ENCODE assay signal across 26 mouse cellular contexts in the genomic region with DNA sequence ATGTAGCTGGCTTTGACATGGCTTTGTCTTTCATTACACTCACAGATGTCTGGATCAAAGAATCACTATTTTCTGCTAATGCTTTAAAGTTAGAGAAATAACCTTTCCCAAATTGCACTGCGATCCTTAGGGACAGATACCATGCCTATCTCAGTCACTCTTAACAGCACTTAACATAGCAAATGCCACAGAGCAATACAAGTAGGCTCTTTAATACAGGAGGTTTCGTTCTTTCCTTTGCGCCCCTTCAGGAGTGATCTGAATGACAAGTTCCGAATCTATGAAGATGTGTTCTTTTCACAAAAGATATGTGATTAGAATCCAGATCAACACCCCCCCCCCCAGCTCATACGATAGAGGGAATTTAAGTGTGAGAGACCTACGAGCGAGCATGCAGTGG. TPM values are rescaled to one million over a fixed set of nuclear protein-coding genes. Genes with fewer than 3 reads are reported as not detected.
DNase-seq lines count a peak whose midpoint lies in the region; ATAC-seq and TF ChIP-seq lines count a peak whose summit lies in the region.
"Had no signal": no experiment of that assay in that cellular context is flagged by ENCODE, and none has a peak within 500 bp of the region (broad histone marks: within the 10 kb centered on the region; RNA-seq: fewer than 3 reads in every experiment).

No protein-coding gene starts in this region.

- TF ChIP-seq EP300 in heart, adult 2 months (IDR thresholded peaks at IDR 0.05; ENCODE audit: insufficient read depth, low read depth, low read length) = no peak

- intact Hi-C loops in heart, adult 2 months (cut with DNase I) = no loop called here

- no peaks in the 10 kb centered on the region for H3K79me2 ChIP-seq in heart, adult 2 months (replicated peaks; ENCODE audit: control insufficient read depth, insufficient read depth, low read length)

- H3K9me3 ChIP-seq in forebrain, postnatal 0 days (ENCODE audit: low read length) = no peaks in the 10 kb centered on the region
- H3K9me3 ChIP-seq in forebrain, embryonic 12.5 days = no peaks in the 10 kb centered on the region
- H3K9me3 ChIP-seq in heart, embryonic 14.5 days (ENCODE audit: control insufficient read depth, low read length) = no peaks in the 10 kb centered on the region
- no peaks in the 10 kb centered on the region for H3K9me3 ChIP-seq in hindbrain, postnatal 0 days (ENCODE audit: low read length)
- no peaks in the 10 kb centered on the region for H3K9me3 ChIP-seq in hindbrain, embryonic 13.5 days
- H3K9me3 ChIP-seq in kidney, embryonic 15.5 days (replicated peaks) = no peaks in the 10 kb centered on the region
- H3K9me3 ChIP-seq: embryonic facial prominence, embryonic 10.5 days; hindbrain, embryonic 15.5 days; intestine, embryonic 15.5 days had no signal

- no peak overlapping the region for H3K4me3 ChIP-seq in forebrain, postnatal 0 days (ENCODE audit: low read depth, low read length)
- no peak overlapping the region for H3K4me3 ChIP-seq in forebrain, embryonic 12.5 days (replicated peaks)
- H3K4me3 ChIP-seq in heart, embryonic 14.5 days (ENCODE audit: control insufficient read depth in 1 of 2, insufficient read depth in 1 of 2, low read depth in 1 of 2, low read length in 2 of 2) = no peak overlapping the region
- no peak overlapping the region for H3K4me3 ChIP-seq in heart, adult 2 months
- no peak overlapping the region for H3K4me3 ChIP-seq in hindbrain, postnatal 0 days (ENCODE audit: low read length)
- H3K4me3 ChIP-seq in hindbrain, embryonic 13.5 days = no peak overlapping the region
- no peak overlapping the region for H3K4me3 ChIP-seq in kidney, embryonic 15.5 days (replicated peaks)
- H3K4me3 ChIP-seq: embryonic facial prominence, embryonic 10.5 days; embryonic facial prominence, embryonic 13.5 days; erythroblast, embryonic 14.5 days; hindbrain, embryonic 15.5 days; intestine, embryonic 15.5 days had no signal

- peak; percentile 66; the same call in 1 of the 2 replicates for ATAC-seq in forebrain, postnatal 0 days
- no peak for ATAC-seq in forebrain, embryonic 12.5 days (ENCODE audit: low FRiP score)
- ATAC-seq in heart, embryonic 14.5 days (ENCODE audit: insufficient number of reproducible peaks, insufficient read depth, low FRiP score, low read depth) = no peak
- ATAC-seq in hindbrain, postnatal 0 days = peak; percentile 54; the same call in 1 of the 2 replicates
- no peak for ATAC-seq in hindbrain, embryonic 13.5 days (ENCODE audit: low FRiP score)
- ATAC-seq in kidney, embryonic 15.5 days (replicated peaks; ENCODE audit: low FRiP score) = no peak
- ATAC-seq: CD4-positive, CD25-positive, alpha-beta regulatory T cell, adult 4 months; intestine, embryonic 15.5 days had no signal

- DNase-seq in forebrain, postnatal 0 days = no peak
- DNase-seq in heart, adult 2 months = no peak
- DNase-seq in hindbrain, postnatal 0 days (ENCODE audit: low spot score) = peak; percentile 17
- DNase-seq: adrenal gland, adult 2 months; adrenal gland, postnatal 14 days; cerebellum, adult 11-12 months; cerebellum, adult 8-10 months; cerebellum, postnatal 10 days; cerebellum, postnatal 36 days; embryo, embryonic 11 days; gastrocnemius, postnatal 25 days; heart, adult 18-20 months; heart, postnatal 4 days; kidney, adult 11 months; kidney, adult 8-10 months had no signal

- no peak for TF ChIP-seq CTCF in forebrain, postnatal 0 days (IDR thresholded peaks at IDR 0.05; ENCODE audit: low read depth)
- TF ChIP-seq CTCF in heart, adult 2 months (IDR thresholded peaks at IDR 0.05) = no peak
- no peak for TF ChIP-seq CTCF in hindbrain, postnatal 0 days (IDR thresholded peaks at IDR 0.05; ENCODE audit: low read depth)

- no peaks in the 10 kb centered on the region for H3K27me3 ChIP-seq in forebrain, postnatal 0 days (ENCODE audit: insufficient read depth, low read length)
- H3K27me3 ChIP-seq in forebrain, embryonic 12.5 days = no peaks in the 10 kb centered on the region
- H3K27me3 ChIP-seq in heart, embryonic 14.5 days (ENCODE audit: control insufficient read depth, insufficient read depth, low read length) = no peaks in the 10 kb centered on the region
- no peaks in the 10 kb centered on the region for H3K27me3 ChIP-seq in heart, adult 2 months (ENCODE audit: control insufficient read depth, insufficient read depth, low read length)
- H3K27me3 ChIP-seq in hindbrain, postnatal 0 days (ENCODE audit: insufficient read depth, low read length) = no peaks in the 10 kb centered on the region
- no peaks in the 10 kb centered on the region for H3K27me3 ChIP-seq in hindbrain, embryonic 13.5 days
- H3K27me3 ChIP-seq in kidney, embryonic 15.5 days = no peaks in the 10 kb centered on the region
- H3K27me3 ChIP-seq: embryonic facial prominence, embryonic 13.5 days; hindbrain, embryonic 15.5 days; intestine, embryonic 15.5 days had no signal

- no peaks in the 10 kb centered on the region for H3K4me1 ChIP-seq in forebrain, postnatal 0 days (ENCODE audit: insufficient read depth)
- H3K4me1 ChIP-seq in forebrain, embryonic 12.5 days = peaks cover 15% of the 10 kb centered on the region
- peaks cover 0 to 5% of the 10 kb centered on the region in 2 experiments; a peak in 2 of 4 replicates for H3K4me1 ChIP-seq in heart, embryonic 14.5 days (ENCODE audit: control insufficient read depth in 2 of 2, insufficient read depth in 2 of 2, low read length in 2 of 2)
- H3K4me1 ChIP-seq in heart, adult 2 months (ENCODE audit: control insufficient read depth, insufficient read depth, low read length) = no peaks in the 10 kb centered on the region
- 0 out of 2 replicates have a peak, but pooled peaks cover 3% of the 10 kb centered on the region for H3K4me1 ChIP-seq in hindbrain, postnatal 0 days (ENCODE audit: insufficient read depth, low read length)
- H3K4me1 ChIP-seq in hindbrain, embryonic 13.5 days (replicated peaks) = peaks cover 14% of the 10 kb centered on the region; the same call in 1 of the 2 replicates
- no peaks in the 10 kb centered on the region for H3K4me1 ChIP-seq in kidney, embryonic 15.5 days
- H3K4me1 ChIP-seq: embryonic facial prominence, embryonic 13.5 days; intestine, embryonic 15.5 days had no signal

- WGBS in forebrain, postnatal 0 days = 71% methylated on average over 7 of the region's 7 CpGs
- 63% methylated on average over 7 of the region's 7 CpGs for WGBS in forebrain, embryonic 12.5 days
- 47% methylated on average over 7 of the region's 7 CpGs for WGBS in heart, embryonic 14.5 days
- WGBS in heart, adult 2 months = 84% methylated on average over 7 of the region's 7 CpGs
- 65% methylated on average over 7 of the region's 7 CpGs for WGBS in hindbrain, postnatal 0 days
- WGBS in hindbrain, embryonic 13.5 days = 76% methylated on average over 7 of the region's 7 CpGs
- 92% methylated on average over 7 of the region's 7 CpGs for WGBS in kidney, embryonic 15.5 days

- TF ChIP-seq POLR2A in heart, adult 2 months (IDR thresholded peaks at IDR 0.05; ENCODE audit: insufficient read depth, low read depth, low read length) = no peak

- H3K9ac ChIP-seq in forebrain, postnatal 0 days = no peak overlapping the region
- no peak overlapping the region for H3K9ac ChIP-seq in forebrain, embryonic 12.5 days
- H3K9ac ChIP-seq in heart, embryonic 14.5 days (ENCODE audit: low read length) = no peak overlapping the region
- no peak overlapping the region for H3K9ac ChIP-seq in heart, adult 2 months (ENCODE audit: low read depth, low read length)
- H3K9ac ChIP-seq in hindbrain, postnatal 0 days (replicated peaks; ENCODE audit: low read length) = no peak overlapping the region
- no peak overlapping the region for H3K9ac ChIP-seq in hindbrain, embryonic 13.5 days
- H3K9ac ChIP-seq in kidney, embryonic 15.5 days = no peak overlapping the region
- H3K9ac ChIP-seq: embryonic facial prominence, embryonic 13.5 days; hindbrain, embryonic 15.5 days; intestine, embryonic 15.5 days had no signal

- no peaks in the 10 kb centered on the region for H3K36me3 ChIP-seq in forebrain, postnatal 0 days (ENCODE audit: insufficient read depth)
- H3K36me3 ChIP-seq in forebrain, embryonic 12.5 days (replicated peaks) = no peaks in the 10 kb centered on the region
- no peaks in the 10 kb centered on the region for H3K36me3 ChIP-seq in heart, embryonic 14.5 days (ENCODE audit: control insufficient read depth, insufficient read depth, low read length)
- H3K36me3 ChIP-seq in heart, adult 2 months (ENCODE audit: control insufficient read depth, insufficient read depth, low read length) = no peaks in the 10 kb centered on the region
- no peaks in the 10 kb centered on the region for H3K36me3 ChIP-seq in hindbrain, postnatal 0 days (ENCODE audit: insufficient read depth, low read length)
- no peaks in the 10 kb centered on the region for H3K36me3 ChIP-seq in hindbrain, embryonic 13.5 days
- no peaks in the 10 kb centered on the region for H3K36me3 ChIP-seq in kidney, embryonic 15.5 days
- H3K36me3 ChIP-seq: embryonic facial prominence, embryonic 10.5 days; embryonic facial prominence, embryonic 13.5 days; hindbrain, embryonic 15.5 days; intestine, embryonic 15.5 days had no signal

- H3K27ac ChIP-seq in forebrain, postnatal 0 days (ENCODE audit: low read depth, low read length) = no peak overlapping the region
- H3K27ac ChIP-seq in forebrain, embryonic 12.5 days = no peak overlapping the region
- no peak overlapping the region for H3K27ac ChIP-seq in heart, embryonic 14.5 days (replicated peaks in 1 of 2; ENCODE audit: control insufficient read depth in 1 of 2, insufficient read depth in 1 of 2, low read depth in 2 of 2, low read length in 2 of 2)
- H3K27ac ChIP-seq in heart, adult 2 months = no peak overlapping the region
- no peak overlapping the region for H3K27ac ChIP-seq in hindbrain, postnatal 0 days
- H3K27ac ChIP-seq in hindbrain, embryonic 13.5 days = no peak overlapping the region
- H3K27ac ChIP-seq in kidney, embryonic 15.5 days = no peak overlapping the region
- H3K27ac ChIP-seq: embryonic facial prominence, embryonic 10.5 days; embryonic facial prominence, embryonic 13.5 days; hindbrain, embryonic 15.5 days; intestine, embryonic 15.5 days had no signal

- no peak overlapping the region for H3K4me2 ChIP-seq in forebrain, postnatal 0 days (ENCODE audit: low read depth)
- no peak overlapping the region for H3K4me2 ChIP-seq in forebrain, embryonic 12.5 days
- H3K4me2 ChIP-seq in heart, embryonic 14.5 days (ENCODE audit: low read length) = peak overlapping the region; percentile 38
- no peak overlapping the region for H3K4me2 ChIP-seq in hindbrain, postnatal 0 days (ENCODE audit: low read depth, low read length)
- no peak overlapping the region for H3K4me2 ChIP-seq in hindbrain, embryonic 13.5 days
- H3K4me2 ChIP-seq in kidney, embryonic 15.5 days = no peak overlapping the region
- H3K4me2 ChIP-seq: embryonic facial prominence, embryonic 13.5 days; heart, embryonic 11.5 days; hindbrain, embryonic 15.5 days; intestine, embryonic 15.5 days had no signal

RNA-seq across cellular contexts. Expression of gene Xpr1, which starts 12.1 kb away (rescaled TPM):
- 178 and 256 TPM in 2 replicates for total RNA-seq in forebrain, postnatal 0 days (2014; rRNA removed)
- 21.6 and 45.3 TPM in 2 replicates for polyA plus RNA-seq in forebrain, postnatal 0 days (2015; fragmentation: Nextera tagmentation; extraction: Ambion mirVana)
- 32.7 and 34.8 TPM in 2 replicates for polyA plus RNA-seq in forebrain, embryonic 12.5 days (2016; fragmentation: Nextera tagmentation; extraction: Ambion mirVana)
- 9.4 and 10.9 TPM in 2 replicates for polyA plus RNA-seq in heart, embryonic 14.5 days (2014; fragmentation: Nextera tagmentation; extraction: Ambion mirVana)
- total RNA-seq in heart, adult 2 months (2021) = 10 to 100 TPM; 30.3 to 34.4 TPM
- polyA plus RNA-seq in heart, adult 2 months (2012; rRNA removed) = 8.5 and 16.2 TPM in 2 replicates
- 107 and 126 TPM in 2 replicates for total RNA-seq in hindbrain, postnatal 0 days (2014; rRNA removed)
- 28.5 and 33.8 TPM in 2 replicates for polyA plus RNA-seq in hindbrain, postnatal 0 days (2015; fragmentation: Nextera tagmentation; extraction: Ambion mirVana)
- 44.9 and 47.3 TPM in 2 replicates for polyA plus RNA-seq in hindbrain, embryonic 13.5 days (2015; fragmentation: Nextera tagmentation; extraction: Ambion mirVana)
- 10.5 and 13.3 TPM in 2 replicates for polyA plus RNA-seq in kidney, embryonic 15.5 days (2015; fragmentation: Nextera tagmentation; extraction: Ambion mirVana)

Comparison
In these comparisons a context has a peak if more than half of its experiments do, and no peak if none do; other contexts are left out.
1. ATAC-seq: peak in forebrain, postnatal 0 days (single experiment) and hindbrain, postnatal 0 days (single experiment); none in forebrain, embryonic 12.5 days (single experiment), heart, embryonic 14.5 days (single experiment), hindbrain, embryonic 13.5 days (single experiment) and kidney, embryonic 15.5 days (single experiment).